Comparison of ENCODE assay signal across 9 mouse cellular contexts in the genomic region with DNA sequence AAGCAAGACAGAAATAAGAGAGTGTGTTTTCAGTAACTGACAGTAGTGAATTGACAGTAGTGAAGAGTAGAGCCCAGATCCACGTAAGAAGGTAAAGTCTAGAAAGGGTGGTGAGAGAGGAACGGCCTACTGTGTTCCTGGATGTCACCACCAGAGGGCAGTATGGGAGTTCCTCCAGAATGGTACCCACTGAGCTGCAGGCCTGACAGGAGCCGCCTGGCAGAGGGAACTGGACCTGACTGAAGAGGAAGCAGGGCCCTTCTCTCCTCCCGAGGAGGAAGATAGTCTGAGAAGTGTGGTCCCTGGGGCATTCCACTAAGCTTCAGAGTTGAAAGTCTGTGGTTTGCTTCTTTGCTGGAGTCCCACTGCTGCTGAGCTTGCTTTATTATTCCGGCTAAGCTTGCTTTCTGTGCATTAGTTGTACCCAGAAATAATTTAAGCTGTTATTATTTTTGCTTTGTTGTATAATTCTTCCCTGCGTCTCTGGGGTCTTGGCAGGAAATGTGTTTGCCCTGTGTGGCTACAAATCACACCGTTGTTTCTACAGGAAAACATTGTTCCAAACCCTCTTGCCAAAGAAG. TPM values are rescaled to one million over a fixed set of nuclear protein-coding genes. Genes with fewer than 3 reads are reported as not detected.
DNase-seq lines count a peak whose midpoint lies in the region; ATAC-seq and TF ChIP-seq lines count a peak whose summit lies in the region.
"Had no signal": no experiment of that assay in that cellular context is flagged by ENCODE, and none has a peak within 500 bp of the region (broad histone marks: within the 10 kb centered on the region; RNA-seq: fewer than 3 reads in every experiment).

No protein-coding gene starts in this region.

- peak; percentile 95 for ATAC-seq in CD4-positive, CD25-positive, alpha-beta regulatory T cell, adult 4 months
- peak; percentile 58; the same call in 1 of the 2 replicates for ATAC-seq in heart, embryonic 15.5 days (replicated peaks; ENCODE audit: insufficient number of reproducible peaks, insufficient read depth, low FRiP score, low read depth)
- ATAC-seq in liver, embryonic 13.5 days (ENCODE audit: low read depth) = peak; percentile 78
- ATAC-seq in neural tube, embryonic 11.5 days (ENCODE audit: insufficient read depth, low FRiP score, low TSS enrichment) = no peak
- peak; percentile 80 for ATAC-seq in stomach, embryonic 16.5 days (ENCODE audit: insufficient read depth, low FRiP score)

- no peak overlapping the region for H3K4me3 ChIP-seq in forebrain, embryonic 10.5 days
- H3K4me3 ChIP-seq in heart, embryonic 15.5 days = no peak overlapping the region
- H3K4me3 ChIP-seq in liver, embryonic 13.5 days (replicated peaks) = no peak overlapping the region
- no peak overlapping the region for H3K4me3 ChIP-seq in neural tube, embryonic 11.5 days (ENCODE audit: low read depth, low read length)
- no peak overlapping the region for H3K4me3 ChIP-seq in stomach, embryonic 16.5 days (replicated peaks; ENCODE audit: low read length)
- H3K4me3 ChIP-seq: erythroblast, embryonic 14.5 days had no signal

- WGBS in forebrain, embryonic 10.5 days = 39% methylated on average over 7 of the region's 7 CpGs
- 23% methylated on average over 7 of the region's 7 CpGs for WGBS in heart, embryonic 15.5 days
- WGBS in liver, embryonic 13.5 days (ENCODE audit: insufficient replicate concordance) = 18% methylated on average over 7 of the region's 7 CpGs
- WGBS in neural tube, embryonic 11.5 days = 31% methylated on average over 7 of the region's 7 CpGs
- WGBS in stomach, embryonic 16.5 days = 27% methylated on average over 7 of the region's 7 CpGs

- H3K9ac ChIP-seq in heart, embryonic 15.5 days = no peak overlapping the region
- H3K9ac ChIP-seq in liver, embryonic 13.5 days = no peak overlapping the region
- H3K9ac ChIP-seq in neural tube, embryonic 11.5 days (ENCODE audit: low read length) = 0 out of 2 replicates have a peak overlapping the region, but pooled peaks have one; percentile 14
- H3K9ac ChIP-seq in stomach, embryonic 16.5 days (ENCODE audit: low read length) = no peak overlapping the region

- H3K4me1 ChIP-seq in forebrain, embryonic 10.5 days = 0 out of 2 replicates have a peak, but pooled peaks cover 3% of the 10 kb centered on the region
- 0 out of 2 replicates have a peak, but pooled peaks cover 3% of the 10 kb centered on the region for H3K4me1 ChIP-seq in heart, embryonic 15.5 days (replicated peaks)
- peaks cover 29% of the 10 kb centered on the region for H3K4me1 ChIP-seq in liver, embryonic 13.5 days (replicated peaks)
- no peaks in the 10 kb centered on the region for H3K4me1 ChIP-seq in neural tube, embryonic 11.5 days (ENCODE audit: control insufficient read depth, insufficient read depth, low read length)
- no peaks in the 10 kb centered on the region for H3K4me1 ChIP-seq in stomach, embryonic 16.5 days (ENCODE audit: control insufficient read depth, insufficient read depth, low read length)

- H3K36me3 ChIP-seq in forebrain, embryonic 10.5 days (replicated peaks) = peaks cover 26% of the 10 kb centered on the region
- H3K36me3 ChIP-seq in heart, embryonic 15.5 days = no peaks in the 10 kb centered on the region
- no peaks in the 10 kb centered on the region for H3K36me3 ChIP-seq in liver, embryonic 13.5 days
- no peaks in the 10 kb centered on the region for H3K36me3 ChIP-seq in neural tube, embryonic 11.5 days (ENCODE audit: control insufficient read depth, insufficient read depth, low read length)
- no peaks in the 10 kb centered on the region for H3K36me3 ChIP-seq in stomach, embryonic 16.5 days (ENCODE audit: control insufficient read depth, insufficient read depth, low read length)

- H3K4me2 ChIP-seq in heart, embryonic 15.5 days = no peak overlapping the region
- H3K4me2 ChIP-seq in liver, embryonic 13.5 days = no peak overlapping the region
- H3K4me2 ChIP-seq in neural tube, embryonic 11.5 days (ENCODE audit: low read depth) = no peak overlapping the region
- H3K4me2 ChIP-seq in stomach, embryonic 16.5 days (ENCODE audit: low read depth, low read length) = no peak overlapping the region

- H3K27ac ChIP-seq in forebrain, embryonic 10.5 days = no peak overlapping the region
- no peak overlapping the region for H3K27ac ChIP-seq in heart, embryonic 15.5 days
- no peak overlapping the region for H3K27ac ChIP-seq in liver, embryonic 13.5 days
- no peak overlapping the region for H3K27ac ChIP-seq in neural tube, embryonic 11.5 days (ENCODE audit: low read depth, low read length)
- no peak overlapping the region for H3K27ac ChIP-seq in stomach, embryonic 16.5 days (ENCODE audit: low read length)

- no peaks in the 10 kb centered on the region for H3K9me3 ChIP-seq in forebrain, embryonic 10.5 days
- H3K9me3 ChIP-seq in heart, embryonic 15.5 days (replicated peaks) = no peaks in the 10 kb centered on the region
- H3K9me3 ChIP-seq in liver, embryonic 13.5 days (replicated peaks) = no peaks in the 10 kb centered on the region
- H3K9me3 ChIP-seq in neural tube, embryonic 11.5 days (ENCODE audit: control insufficient read depth, low read length) = no peaks in the 10 kb centered on the region
- H3K9me3 ChIP-seq in stomach, embryonic 16.5 days (replicated peaks; ENCODE audit: control insufficient read depth, low read length) = no peaks in the 10 kb centered on the region

- TF ChIP-seq CTCF in brain, embryonic 14.5 days (IDR thresholded peaks at IDR 0.05; ENCODE audit: borderline replicate concordance, extremely low read depth, insufficient read depth, insufficient read length) = peak; percentile 93

- TF ChIP-seq POLR2A in brain, embryonic 14.5 days (IDR thresholded peaks at IDR 0.05; ENCODE audit: borderline replicate concordance, extremely low read depth, insufficient read depth, insufficient read length, poor library complexity, severe bottlenecking) = no peak

- H3K27me3 ChIP-seq in forebrain, embryonic 10.5 days (ENCODE audit: poor library complexity, severe bottlenecking) = no peaks in the 10 kb centered on the region
- no peaks in the 10 kb centered on the region for H3K27me3 ChIP-seq in heart, embryonic 15.5 days
- H3K27me3 ChIP-seq in liver, embryonic 13.5 days = no peaks in the 10 kb centered on the region
- no peaks in the 10 kb centered on the region for H3K27me3 ChIP-seq in neural tube, embryonic 11.5 days (ENCODE audit: control insufficient read depth, insufficient read depth, low read length)
- no peaks in the 10 kb centered on the region for H3K27me3 ChIP-seq in stomach, embryonic 16.5 days (ENCODE audit: control insufficient read depth, insufficient read depth, low read length)

- DNase-seq in brain, embryonic 14.5 days (ENCODE audit: low read depth) = peak; percentile 90
- DNase-seq in forebrain, embryonic 10.5 days (ENCODE audit: extremely low spot score, low spot score) = peak; percentile 79
- peak; percentile 91 for DNase-seq in kidney, postnatal 10 days
- DNase-seq in liver, embryonic 13.5 days = peak; percentile 73
- DNase-seq in neural tube, embryonic 11.5 days (ENCODE audit: low spot score) = peak; percentile 80

RNA-seq across cellular contexts. Expression of a gene that starts 10.3 kb away (rescaled TPM):
- 10 to 100 TPM; 68.6 to 76.0 TPM for polyA plus RNA-seq in CD4-positive, CD25-positive, alpha-beta regulatory T cell, adult 4 months (2017; shearing (Covaris generic))
- 53.6 and 72.8 TPM in 2 replicates for polyA plus RNA-seq in brain, embryonic 14.5 days (2012; rRNA removed)
- 53.7 and 55.1 TPM in 2 replicates for polyA plus RNA-seq in forebrain, embryonic 10.5 days (2016; fragmentation: Nextera tagmentation; extraction: Ambion mirVana)
- 42.2 and 43.2 TPM in 2 replicates for polyA plus RNA-seq in heart, embryonic 15.5 days (2015; fragmentation: Nextera tagmentation; extraction: Ambion mirVana)
- polyA plus RNA-seq in liver, embryonic 13.5 days (2015; fragmentation: Nextera tagmentation; extraction: Ambion mirVana) = 31.1 and 31.3 TPM in 2 replicates
- 39.5 and 42.6 TPM in 2 replicates for polyA plus RNA-seq in neural tube, embryonic 11.5 days (2014; fragmentation: Nextera tagmentation; extraction: Ambion mirVana)
- polyA plus RNA-seq in stomach, embryonic 16.5 days (2015; fragmentation: Nextera tagmentation; extraction: Ambion mirVana) = 49.4 and 52.4 TPM in 2 replicates

RNA-seq across cellular contexts. Expression of a gene that starts 17.7 kb away (rescaled TPM):
- 10 to 100 TPM; 11.4 to 23.2 TPM for polyA plus RNA-seq in CD4-positive, CD25-positive, alpha-beta regulatory T cell, adult 4 months (2017; shearing (Covaris generic))
- polyA plus RNA-seq in brain, embryonic 14.5 days (2012; rRNA removed) = 19.6 and 28.1 TPM in 2 replicates
- 43.7 and 45.5 TPM in 2 replicates for polyA plus RNA-seq in forebrain, embryonic 10.5 days (2016; fragmentation: Nextera tagmentation; extraction: Ambion mirVana)
- polyA plus RNA-seq in heart, embryonic 15.5 days (2015; fragmentation: Nextera tagmentation; extraction: Ambion mirVana) = 20.6 and 27.2 TPM in 2 replicates
- polyA plus RNA-seq in liver, embryonic 13.5 days (2015; fragmentation: Nextera tagmentation; extraction: Ambion mirVana) = 13.9 and 15.9 TPM in 2 replicates
- polyA plus RNA-seq in neural tube, embryonic 11.5 days (2014; fragmentation: Nextera tagmentation; extraction: Ambion mirVana) = 32.5 and 32.8 TPM in 2 replicates
- 28.4 and 29.6 TPM in 2 replicates for polyA plus RNA-seq in stomach, embryonic 16.5 days (2015; fragmentation: Nextera tagmentation; extraction: Ambion mirVana)

RNA-seq across cellular contexts. Expression of a gene that starts 27.7 kb away (rescaled TPM):
- under 1 TPM in 1 of 2 experiments, not detected in 1; 0.70 TPM for polyA plus RNA-seq in CD4-positive, CD25-positive, alpha-beta regulatory T cell, adult 4 months (2017; shearing (Covaris generic))
- polyA plus RNA-seq in brain, embryonic 14.5 days (2012; rRNA removed) = 6.4 and 14.7 TPM in 2 replicates
- polyA plus RNA-seq in forebrain, embryonic 10.5 days (2016; fragmentation: Nextera tagmentation; extraction: Ambion mirVana) = 31.1 and 34.4 TPM in 2 replicates
- polyA plus RNA-seq in heart, embryonic 15.5 days (2015; fragmentation: Nextera tagmentation; extraction: Ambion mirVana) = 6.1 and 7.6 TPM in 2 replicates
- 1.4 and 1.5 TPM in 2 replicates for polyA plus RNA-seq in liver, embryonic 13.5 days (2015; fragmentation: Nextera tagmentation; extraction: Ambion mirVana)
- polyA plus RNA-seq in neural tube, embryonic 11.5 days (2014; fragmentation: Nextera tagmentation; extraction: Ambion mirVana) = 21.4 and 23.0 TPM in 2 replicates
- 10.1 and 12.5 TPM in 2 replicates for polyA plus RNA-seq in stomach, embryonic 16.5 days (2015; fragmentation: Nextera tagmentation; extraction: Ambion mirVana)
- polyA plus RNA-seq: erythroblast, embryonic 14.5 days had no signal

RNA-seq across cellular contexts. Expression of a gene that starts 39.4 kb away (rescaled TPM):
- polyA plus RNA-seq in CD4-positive, CD25-positive, alpha-beta regulatory T cell, adult 4 months (2017; shearing (Covaris generic)) = 10 to 100 TPM; 49.0 to 58.9 TPM
- 66.2 and 70.9 TPM in 2 replicates for polyA plus RNA-seq in brain, embryonic 14.5 days (2012; rRNA removed)
- 136 and 151 TPM in 2 replicates for polyA plus RNA-seq in forebrain, embryonic 10.5 days (2016; fragmentation: Nextera tagmentation; extraction: Ambion mirVana)
- 120 and 137 TPM in 2 replicates for polyA plus RNA-seq in heart, embryonic 15.5 days (2015; fragmentation: Nextera tagmentation; extraction: Ambion mirVana)
- polyA plus RNA-seq in liver, embryonic 13.5 days (2015; fragmentation: Nextera tagmentation; extraction: Ambion mirVana) = 112 and 127 TPM in 2 replicates
- polyA plus RNA-seq in neural tube, embryonic 11.5 days (2014; fragmentation: Nextera tagmentation; extraction: Ambion mirVana) = 125 and 134 TPM in 2 replicates
- 114 and 131 TPM in 2 replicates for polyA plus RNA-seq in stomach, embryonic 16.5 days (2015; fragmentation: Nextera tagmentation; extraction: Ambion mirVana)
